Mouse (Mus musculus): ENCODE measurements around the gene Kif9. TPM values are rescaled to one million over a fixed set of nuclear protein-coding genes. Genes with fewer than 3 reads are reported as not detected.

Gene Kif9
- total RNA-seq, 2 experiments from 2014 or later: 0.19 to 0.22 TPM

GRCm38 (mm10) chr9:110490913-110491312, 14.2 kb downstream of the Kif9 start:
- intact Hi-C loops (cut with DNase I): no loop called here
- peak in 1 of 2 experiments; percentile 19 for DNase-seq

GRCm38 (mm10) chr9:110525737-110526136, 49.0 kb downstream of the Kif9 start:
- intact Hi-C loops (cut with DNase I): no loop called here

GRCm38 (mm10) chr9:110529002-110529737, 52.4 kb downstream of the Kif9 start:
- no peak for DNase-seq
- intact Hi-C loops (cut with DNase I): no loop called here

More at GRCm38 (mm10) chr9:110525737-110526136, 49.0 kb downstream of the Kif9 start:
- no peak for DNase-seq

- intact Hi-C loops (cut with DNase I): loop anchor here (5.0 kb wide), 1 partner anchor 83 kb away; no protein-coding TSS in a partner anchor
- DNase-seq: no peak
Observed at GRCm38 (mm10) chr9:110530650-110531049, 53.9 kb downstream of the Kif9 start.

GRCm38 (mm10) chr9:110531151-110531791, 54.5 kb downstream of the Kif9 start:
- peak; percentile 19 to 23 for DNase-seq
- intact Hi-C loops (cut with DNase I): loop anchor here (5.0 kb wide), 1 partner anchor 84 kb away; no protein-coding TSS in a partner anchor

- peak; percentile 95 to 97 for DNase-seq
- intact Hi-C loops (cut with DNase I): loop anchor here (1.0 to 5.0 kb wide), 3 partner anchors 56 to 121 kb away; partner anchors contain the start of genes Kif9 and Klhl18
Observed at GRCm38 (mm10) chr9:110531914-110532489, 55.2 kb downstream of the Kif9 start.

- DNase-seq: peak; percentile 79 to 81
Observed at GRCm38 (mm10) chr9:110532538-110533291, 56.0 kb downstream of the Kif9 start, which contains the start of gene Setd2. Gene Setd2, plus strand, starts transcription at chr9:110532597.

GRCm38 (mm10) chr9:110533645-110534044, 56.9 kb downstream of the Kif9 start:
- no peak for DNase-seq
- intact Hi-C loops (cut with DNase I): loop anchor here (2.0 to 5.0 kb wide), 2 partner anchors 86 to 123 kb away; no protein-coding TSS in a partner anchor

More at GRCm38 (mm10) chr9:110532538-110533291, 56.0 kb downstream of the Kif9 start, which contains the start of gene Setd2:
- intact Hi-C loops (cut with DNase I): loop anchor here (1.0 to 5.0 kb wide), 3 partner anchors 56 to 122 kb away; partner anchors contain the start of genes Kif9 and Klhl18

GRCm38 (mm10) chr9:110535114-110535513, 58.4 kb downstream of the Kif9 start:
- DNase-seq: no peak
- intact Hi-C loops (cut with DNase I): no loop called here

GRCm38 (mm10) chr9:110536636-110537035, 59.9 kb downstream of the Kif9 start:
- intact Hi-C loops (cut with DNase I): no loop called here
- no peak for DNase-seq

GRCm38 (mm10) chr9:110538511-110538910, 61.8 kb downstream of the Kif9 start:
- DNase-seq: no peak
- intact Hi-C loops (cut with DNase I): no loop called here

GRCm38 (mm10) chr9:110541988-110542387, 65.2 kb downstream of the Kif9 start:
- intact Hi-C loops (cut with DNase I): no loop called here
- no peak for DNase-seq

- no peak for DNase-seq
- intact Hi-C loops (cut with DNase I): no loop called here
Observed at GRCm38 (mm10) chr9:110548261-110548660, 71.5 kb downstream of the Kif9 start.

GRCm38 (mm10) chr9:110568309-110568708, 91.6 kb downstream of the Kif9 start:
- DNase-seq: no peak
- intact Hi-C loops (cut with DNase I): no loop called here

Other genes starting within 250 kb of the Kif9 start
- gene Cspg5, start 233.2 kb upstream of the Kif9 start, total RNA-seq (2021): under 1 TPM; 0.43 to 0.55 TPM
- gene Elp6, start 171.8 kb upstream of the Kif9 start, total RNA-seq (2021): 1 to 10 TPM; 4.5 to 4.7 TPM
- gene Scap, start 143.7 kb upstream of the Kif9 start, total RNA-seq (2021): 10 to 100 TPM; 31.3 to 32.1 TPM
- gene Ptpn23, start 68.7 kb upstream of the Kif9 start, total RNA-seq (2021): 10 to 100 TPM; 23.1 to 25.2 TPM
- gene Ngp, start 57.2 kb upstream of the Kif9 start, total RNA-seq (2021): 1 to 10 TPM in 1 of 2 experiments, under 1 TPM in 1; 0.92 to 1.8 TPM
- 10 to 100 TPM; 13.3 to 13.8 TPM for gene Klhl18, start 264 bp upstream of the Kif9 start, total RNA-seq (2021)
- gene Setd2, start 55.6 kb downstream of the Kif9 start, total RNA-seq (2021): 10 to 100 TPM; 61.5 to 61.6 TPM
- gene Nradd, start 147.5 kb downstream of the Kif9 start, total RNA-seq (2021): 1 to 10 TPM; 2.2 to 2.3 TPM
- gene Nbeal2, start 177.2 kb downstream of the Kif9 start, total RNA-seq (2021): 1 to 10 TPM; 8.3 to 8.7 TPM
- 10 to 100 TPM; 69.6 to 78.9 TPM for gene Ccdc12, start 179.5 kb downstream of the Kif9 start, total RNA-seq (2021)

All from heart, postnatal 10 days (tissue).